Mouse (Mus musculus): ENCODE measurements around the gene Limch1. TPM values are rescaled to one million over a fixed set of nuclear protein-coding genes. Genes with fewer than 3 reads are reported as not detected.
A peak's percentile ranks its signal among the peaks of the same experiment; 100 is the strongest.

The Limch1 gene
- polyA plus RNA-seq, 1 experiment from 2014 or later = 368 TPM

DNA sequence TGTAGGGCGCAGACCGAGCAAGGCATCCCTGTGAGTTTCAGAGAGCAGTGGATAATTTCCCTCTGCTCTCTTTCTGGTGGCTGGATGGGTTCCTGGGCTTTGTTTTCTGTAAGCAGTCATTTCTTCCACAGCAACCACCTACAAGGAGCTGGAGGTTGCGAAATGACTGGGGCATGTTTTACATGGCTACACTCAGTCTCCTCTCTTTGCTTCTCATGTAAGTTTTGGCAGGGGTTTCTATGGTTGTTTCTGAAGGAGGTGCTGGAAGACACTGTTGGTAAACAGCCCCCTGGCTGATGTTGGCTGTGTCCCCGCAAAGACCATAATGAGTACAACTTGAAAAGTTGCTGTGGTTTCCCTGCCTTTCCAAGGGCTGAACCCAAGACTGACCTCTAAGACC lies 155.5 kb downstream of the Limch1 start:
- no peaks in the 10 kb centered on the region for H3K36me3 ChIP-seq (ENCODE audit: insufficient read depth, low read length)
- H3K9ac ChIP-seq (replicated peaks; ENCODE audit: low read depth) = no peak overlapping the region
- 69% methylated on average over 4 of the region's 4 CpGs for WGBS
- no peaks in the 10 kb centered on the region for H3K4me1 ChIP-seq (ENCODE audit: insufficient read depth, low read depth, low read length)
- peak; percentile 83 for DNase-seq (ENCODE audit: low spot score)
- peak overlapping the region; percentile 68 for H3K27ac ChIP-seq (ENCODE audit: low read length)
- TF ChIP-seq CTCF (IDR thresholded peaks at IDR 0.05) (no peak), EP300 (IDR thresholded peaks at IDR 0.05) (no peak)
- peak overlapping the region; percentile 37 for H3K4me3 ChIP-seq (ENCODE audit: low read depth, low read length)
- H3K4me2 ChIP-seq (replicated peaks; ENCODE audit: low read depth, low read length) = peak overlapping the region; percentile 37
- H3K27me3 ChIP-seq (replicated peaks; ENCODE audit: insufficient read depth, low read length) = no peaks in the 10 kb centered on the region
- no peaks in the 10 kb centered on the region for H3K9me3 ChIP-seq (ENCODE audit: low read length)
- peak; percentile 50 for ATAC-seq

DNA sequence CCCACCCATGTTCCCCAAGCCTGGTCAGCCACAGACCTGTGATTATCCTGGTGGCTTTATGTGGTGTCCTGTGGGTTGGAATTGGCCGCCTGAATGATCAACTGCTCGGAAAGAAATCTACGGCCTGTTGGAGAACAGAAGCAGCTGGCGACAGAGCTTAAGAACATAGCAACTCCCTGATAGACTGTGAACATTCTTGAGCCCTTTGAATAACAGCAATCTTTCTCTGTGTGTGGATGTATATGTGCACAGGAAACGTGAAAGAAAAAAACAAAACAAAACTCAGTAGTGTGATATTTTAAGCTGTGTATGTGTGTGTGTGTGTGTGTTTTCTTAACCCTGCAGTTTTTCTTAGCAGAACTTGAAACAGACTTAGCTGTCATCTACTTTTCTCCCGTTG lies 159.2 kb downstream of the Limch1 start:
- H3K9me3 ChIP-seq (ENCODE audit: low read length) = no peaks in the 10 kb centered on the region
- no peak overlapping the region for H3K9ac ChIP-seq (replicated peaks; ENCODE audit: low read depth)
- H3K4me2 ChIP-seq (replicated peaks; ENCODE audit: low read depth, low read length) = no peak overlapping the region
- ATAC-seq (peak; percentile 48), DNase-seq (ENCODE audit: low spot score) (peak; percentile 78)
- no peaks in the 10 kb centered on the region for H3K36me3 ChIP-seq (ENCODE audit: insufficient read depth, low read length)
- H3K4me1 ChIP-seq (ENCODE audit: insufficient read depth, low read depth, low read length) = no peaks in the 10 kb centered on the region
- TF ChIP-seq CTCF (IDR thresholded peaks at IDR 0.05) = no peak
- 0 out of 2 replicates have a peak, but pooled peaks have one; percentile 36 for TF ChIP-seq EP300 (IDR thresholded peaks at IDR 0.05)
- WGBS = 52% methylated on average over 6 of the region's 6 CpGs
- H3K4me3 ChIP-seq (ENCODE audit: low read depth, low read length) = no peak overlapping the region
- peak overlapping the region; percentile 73 for H3K27ac ChIP-seq (ENCODE audit: low read length)
- no peaks in the 10 kb centered on the region for H3K27me3 ChIP-seq (replicated peaks; ENCODE audit: insufficient read depth, low read length)

DNA sequence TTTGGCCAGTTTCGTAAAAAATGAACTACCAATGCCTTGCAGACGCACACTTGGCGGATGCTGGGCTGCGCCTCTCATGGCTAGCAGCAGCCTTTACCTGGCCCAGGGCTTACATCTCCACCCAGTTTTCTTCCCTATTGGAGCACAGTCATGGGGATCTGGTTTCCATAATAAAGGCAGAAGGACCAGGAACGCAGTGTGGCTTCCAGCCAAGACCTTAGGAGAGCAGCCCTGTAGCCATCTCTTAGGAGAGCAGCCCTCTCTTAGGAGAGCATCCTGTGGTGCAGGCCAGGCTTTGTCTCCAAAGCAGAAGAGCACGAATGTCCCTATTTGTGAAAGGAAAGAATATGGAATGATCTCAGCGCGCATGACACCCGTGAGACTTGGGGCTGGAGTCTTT lies 163.3 kb downstream of the Limch1 start:
- WGBS = 91% methylated on average over 9 of the region's 9 CpGs
- Histone ChIP-seq H3K9me3 (ENCODE audit: low read length) (no peaks in the 10 kb centered on the region), H3K4me2 (replicated peaks; ENCODE audit: low read depth, low read length) (no peak overlapping the region), H3K9ac (replicated peaks; ENCODE audit: low read depth) (no peak overlapping the region), H3K4me3 (ENCODE audit: low read depth, low read length) (no peak overlapping the region), H3K27me3 (replicated peaks; ENCODE audit: insufficient read depth, low read length) (no peaks in the 10 kb centered on the region), H3K4me1 (ENCODE audit: insufficient read depth, low read depth, low read length) (peaks cover 6% of the 10 kb centered on the region; the same call in 1 of the 2 replicates), H3K36me3 (ENCODE audit: insufficient read depth, low read length) (no peaks in the 10 kb centered on the region), H3K27ac (ENCODE audit: low read length) (peak overlapping the region; percentile 51; the same call in 1 of the 2 replicates)
- no peak for TF ChIP-seq EP300 (IDR thresholded peaks at IDR 0.05)
- TF ChIP-seq CTCF (IDR thresholded peaks at IDR 0.05) = no peak
- DNase-seq (ENCODE audit: low spot score) = no peak
- no peak for ATAC-seq

DNA sequence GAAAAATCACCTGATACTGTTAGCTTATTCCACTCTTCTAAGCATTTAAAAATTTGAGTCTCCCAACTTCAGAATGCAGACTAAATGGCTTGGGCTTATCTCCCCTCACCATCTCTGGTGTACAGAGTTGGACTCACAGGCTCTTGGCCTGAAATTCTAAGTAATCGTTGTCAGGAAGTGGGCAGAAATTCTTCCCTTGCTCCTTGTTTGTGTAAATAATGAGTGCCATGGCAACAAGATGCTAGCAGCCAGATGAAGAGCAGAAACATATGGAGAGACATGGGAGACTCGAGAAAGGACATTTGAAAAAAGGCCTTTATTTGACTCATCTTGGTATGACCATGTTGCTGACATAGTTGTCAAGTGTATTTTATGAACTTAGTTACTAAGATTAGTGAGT lies 164.3 kb downstream of the Limch1 start:
- Histone ChIP-seq H3K4me2 (replicated peaks; ENCODE audit: low read depth, low read length) (no peak overlapping the region), H3K27me3 (replicated peaks; ENCODE audit: insufficient read depth, low read length) (no peaks in the 10 kb centered on the region), H3K4me3 (ENCODE audit: low read depth, low read length) (no peak overlapping the region), H3K9me3 (ENCODE audit: low read length) (no peaks in the 10 kb centered on the region), H3K27ac (ENCODE audit: low read length) (no peak overlapping the region), H3K4me1 (ENCODE audit: insufficient read depth, low read depth, low read length) (peaks cover 6% of the 10 kb centered on the region; the same call in 1 of the 2 replicates), H3K36me3 (ENCODE audit: insufficient read depth, low read length) (no peaks in the 10 kb centered on the region), H3K9ac (replicated peaks; ENCODE audit: low read depth) (no peak overlapping the region)
- TF ChIP-seq CTCF (IDR thresholded peaks at IDR 0.05) (no peak), EP300 (IDR thresholded peaks at IDR 0.05) (peak; percentile 73)
- ATAC-seq = peak; percentile 62
- peak; percentile 87 for DNase-seq (ENCODE audit: low spot score)
- WGBS = 18% methylated on average over 2 of the region's 2 CpGs

DNA sequence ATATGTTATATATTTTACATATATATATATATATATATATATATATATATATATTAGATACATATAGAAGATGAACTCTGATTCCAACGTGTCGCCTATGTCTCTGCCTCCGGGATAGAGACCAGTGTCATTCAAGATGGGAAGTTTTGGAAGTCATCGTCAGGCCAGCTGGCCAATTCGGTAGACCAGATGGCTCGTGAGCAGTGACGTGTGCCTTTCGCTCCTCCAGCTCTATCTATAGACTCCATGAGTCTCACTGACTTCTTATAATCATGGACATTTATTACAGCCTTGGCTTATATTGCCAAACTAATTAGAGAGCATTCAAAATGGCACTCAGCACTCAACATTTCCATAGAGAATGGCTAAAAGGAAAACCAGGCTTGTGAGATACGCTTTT lies 165.0 kb downstream of the Limch1 start:
- Histone ChIP-seq H3K4me2 (replicated peaks; ENCODE audit: low read depth, low read length) (no peak overlapping the region), H3K4me3 (ENCODE audit: low read depth, low read length) (no peak overlapping the region), H3K9me3 (ENCODE audit: low read length) (no peaks in the 10 kb centered on the region), H3K9ac (replicated peaks; ENCODE audit: low read depth) (no peak overlapping the region), H3K4me1 (ENCODE audit: insufficient read depth, low read depth, low read length) (peaks cover 6% of the 10 kb centered on the region; the same call in 1 of the 2 replicates), H3K27me3 (replicated peaks; ENCODE audit: insufficient read depth, low read length) (no peaks in the 10 kb centered on the region), H3K36me3 (ENCODE audit: insufficient read depth, low read length) (no peaks in the 10 kb centered on the region), H3K27ac (ENCODE audit: low read length) (peak overlapping the region; percentile 14)
- 76% methylated on average over 9 of the region's 9 CpGs for WGBS
- ATAC-seq (0 out of 2 replicates have a peak, but pooled peaks have one; percentile 5), DNase-seq (ENCODE audit: low spot score) (peak; percentile 38)
- TF ChIP-seq EP300 (IDR thresholded peaks at IDR 0.05) (no peak), CTCF (IDR thresholded peaks at IDR 0.05) (no peak)

DNA sequence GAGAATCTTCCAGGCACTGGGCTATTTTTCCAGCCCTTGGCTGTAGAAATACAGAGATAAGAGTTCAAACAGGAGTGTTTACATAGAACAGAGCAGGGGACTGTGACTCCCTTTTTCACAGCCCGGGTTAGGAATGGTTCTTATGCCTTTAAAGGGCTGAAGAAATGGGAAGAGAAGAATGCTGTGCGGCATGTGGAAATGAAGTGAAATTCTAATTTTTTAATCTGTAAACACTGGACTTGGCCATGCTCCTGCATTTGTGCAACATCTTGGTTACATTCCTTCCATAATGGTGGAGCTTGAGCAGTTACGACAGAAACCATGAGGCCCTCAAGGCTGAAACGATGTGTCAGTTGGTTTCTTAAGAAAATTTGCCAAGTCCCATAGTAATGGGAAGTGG lies 165.4 kb downstream of the Limch1 start:
- DNase-seq (ENCODE audit: low spot score) (peak; percentile 93), ATAC-seq (peak; percentile 76)
- no peak overlapping the region for H3K9ac ChIP-seq (replicated peaks; ENCODE audit: low read depth)
- H3K4me2 ChIP-seq (replicated peaks; ENCODE audit: low read depth, low read length) = no peak overlapping the region
- peak; percentile 89 for TF ChIP-seq EP300 (IDR thresholded peaks at IDR 0.05)
- no peak for TF ChIP-seq CTCF (IDR thresholded peaks at IDR 0.05)
- no peaks in the 10 kb centered on the region for H3K9me3 ChIP-seq (ENCODE audit: low read length)
- peak overlapping the region; percentile 14 for H3K27ac ChIP-seq (ENCODE audit: low read length)
- H3K27me3 ChIP-seq (replicated peaks; ENCODE audit: insufficient read depth, low read length) = no peaks in the 10 kb centered on the region
- 31% methylated on average over 4 of the region's 4 CpGs for WGBS
- no peaks in the 10 kb centered on the region for H3K36me3 ChIP-seq (ENCODE audit: insufficient read depth, low read length)
- peaks cover 6% of the 10 kb centered on the region; the same call in 1 of the 2 replicates for H3K4me1 ChIP-seq (ENCODE audit: insufficient read depth, low read depth, low read length)
- H3K4me3 ChIP-seq (ENCODE audit: low read depth, low read length) = no peak overlapping the region
